Mouse (Mus musculus) urinary bladder, postnatal 4 days (tissue): ENCODE data around the gene Gm2056.
"Not testable (repeated sequence)": the region's sequence is repeated elsewhere in the genome, so short reads cannot be mapped to it uniquely, and the experiment has no call there.

Source experiments
- DNase-seq, 2 experiments: peaks; one replicate each; pipeline ENCODE4 v3.0.0; 2021 to 2022; ENCODE audit warnings: low spot score in 2 of 2

Gm2056 gene

DNA sequence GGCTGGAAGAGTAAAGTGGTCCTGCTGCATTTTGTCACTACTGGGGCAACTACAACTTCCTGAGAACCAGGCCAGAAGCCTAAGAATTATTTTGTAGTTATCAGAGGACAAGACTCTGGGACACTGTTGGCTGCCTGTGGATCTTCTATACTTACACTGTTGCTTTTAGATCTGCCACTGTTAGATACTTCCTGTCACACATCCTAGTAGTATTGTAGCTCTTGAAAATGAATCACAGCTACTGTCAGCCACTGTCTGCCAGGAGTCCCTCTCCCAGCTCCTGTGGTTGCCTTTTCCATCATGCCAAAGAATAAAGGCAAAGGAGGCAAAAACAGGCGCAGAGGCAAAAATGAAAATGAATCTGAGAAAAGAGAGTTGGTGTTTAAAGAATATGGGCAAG is at the start of gene Gm2056:
Gene Gm2056, plus strand, starts transcription at position 301 of the 400 bp plus-strand sequence.
- not testable (repeated sequence) for DNase-seq

- not testable (repeated sequence) for DNase-seq
These were observed 42.8 kb upstream of the Gm2056 start for GRCm38 (mm10) chr12:87984000-87984399.

- not testable (repeated sequence) for DNase-seq
These were observed 22.7 kb upstream of the Gm2056 start for GRCm38 (mm10) chr12:88004118-88004517.

DNA sequence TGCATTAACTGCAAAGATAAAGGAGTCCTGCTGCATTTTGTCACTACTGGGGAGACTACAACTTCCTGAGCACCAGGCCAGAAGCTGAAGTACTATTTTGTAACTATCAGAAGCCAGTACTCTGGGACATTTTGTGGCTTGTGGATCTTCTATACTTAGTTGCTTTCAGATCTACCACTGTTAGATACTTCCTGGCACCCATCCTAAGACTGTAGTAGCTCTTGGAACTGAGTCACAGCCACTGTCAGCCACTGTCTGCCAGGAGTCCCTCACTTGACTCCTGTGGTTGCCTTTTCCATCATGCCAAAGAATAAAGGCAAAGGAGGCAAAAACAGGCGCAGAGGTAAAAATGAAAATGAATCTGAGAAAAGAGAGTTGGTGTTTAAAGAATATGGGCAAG is 15.3 kb upstream of the Gm2056 start, which contains the start of gene Gm2075:
Gene Gm2075, plus strand, starts transcription at position 301 of the 400 bp plus-strand sequence.
- DNase-seq, result not testable (repeated sequence)

DNA sequence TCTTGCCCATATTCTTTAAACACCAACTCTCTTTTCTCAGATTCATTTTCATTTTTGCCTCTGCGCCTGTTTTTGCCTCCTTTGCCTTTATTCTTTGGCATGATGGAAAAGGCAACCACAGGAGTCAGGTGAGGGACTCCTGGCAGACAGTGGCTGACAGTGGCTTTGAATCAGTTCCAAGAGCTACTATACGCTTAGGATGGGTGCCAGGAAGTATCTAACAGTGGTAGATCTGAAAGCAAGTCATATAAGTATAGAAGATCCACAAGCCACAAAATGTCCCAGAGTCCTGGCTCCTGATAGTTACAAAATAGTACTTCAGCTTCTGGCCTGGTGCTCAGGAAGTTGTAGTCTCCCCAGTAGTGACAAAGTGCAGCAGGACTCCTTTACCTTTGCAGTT is 8.1 kb upstream of the Gm2056 start, which contains the start of gene Gm6803:
Gene Gm6803, minus strand, starts transcription at position 101 of the 400 bp plus-strand sequence.
- not testable (repeated sequence) for DNase-seq

- not testable (repeated sequence) for DNase-seq
These were observed 5.4 kb downstream of the Gm2056 start for GRCm38 (mm10) chr12:88032250-88032649.

GRCm38 (mm10) chr12:88039062-88039461 is 12.3 kb downstream of the Gm2056 start:
- DNase-seq, result not testable (repeated sequence)

DNA sequence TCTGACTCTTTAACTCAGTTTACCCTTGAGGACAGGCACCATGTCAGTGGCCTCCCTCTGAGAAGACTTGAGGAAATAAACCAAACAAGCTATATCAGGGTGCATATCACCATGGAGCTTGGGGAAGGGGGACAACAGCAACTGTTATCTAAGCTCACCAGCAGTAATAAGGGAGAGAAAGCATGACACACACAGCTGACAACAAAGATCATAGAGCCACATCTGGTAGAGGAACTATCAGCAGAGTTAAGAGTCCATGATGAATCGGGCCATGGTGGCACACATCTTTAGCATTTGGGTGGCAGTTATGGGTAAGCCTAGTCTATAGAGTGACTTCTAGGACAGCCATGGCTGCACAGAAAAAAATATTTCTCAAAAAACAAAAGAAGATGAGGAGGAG is 12.9 kb downstream of the Gm2056 start:
- not testable (repeated sequence) for DNase-seq

DNA sequence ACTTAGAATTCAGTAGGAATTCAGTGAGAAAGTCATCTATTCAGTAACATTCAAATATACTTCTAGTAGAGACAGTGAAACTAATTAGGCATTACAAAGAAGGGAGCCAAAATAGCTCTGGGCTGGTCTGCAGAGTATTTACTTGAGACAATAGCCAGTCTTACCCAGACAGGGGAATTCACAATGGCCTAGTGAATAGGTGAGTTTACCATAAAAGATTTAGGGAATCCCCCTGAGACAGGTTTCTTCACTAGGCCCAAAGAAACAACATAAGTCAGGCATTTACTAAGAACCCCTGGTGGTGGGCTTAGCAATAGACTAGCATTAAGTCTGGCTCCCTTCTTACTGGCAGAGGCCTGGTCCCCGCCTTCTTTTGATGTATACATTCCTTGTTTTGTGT is 18.4 kb downstream of the Gm2056 start:
- not testable (repeated sequence) for DNase-seq
